Mouse (Mus musculus) neural tube, embryonic 11.5 days (tissue): ENCODE results near the gene Fbxl19. TPM values are rescaled to one million over a fixed set of nuclear protein-coding genes. Genes with fewer than 3 reads are reported as not detected.

Source experiments
- ATAC-seq: fragments of 200-750 bp; cut with Nextera tagmentation; 2 replicates; pipeline ENCODE4 v1.8.0; 2017; ENCODE audit warnings: moderate number of reproducible peaks, mild to moderate bottlenecking, moderate TSS enrichment, moderate library complexity; ENCODE audit not compliant: insufficient read depth, low FRiP score, low TSS enrichment
- DNase-seq: peaks from one replicate; pipeline ENCODE4 v3.0.0-alpha.2; 2015; ENCODE audit warnings: low spot score
- H3K27ac ChIP-seq: fragments of 300-500 bp; sonication (generic); 2 replicates; pipeline ENCODE4 v1.5.1; 2014; ENCODE audit warnings: low read depth, mild to moderate bottlenecking, low read length
- H3K27me3 ChIP-seq: fragments of 300-500 bp; sonication (generic); 2 replicates; pipeline ENCODE4 v1.6.1; 2014; ENCODE audit warnings: mild to moderate bottlenecking, low read length, mixed read lengths; ENCODE audit not compliant: control insufficient read depth, insufficient read depth
- H3K36me3 ChIP-seq: fragments of 300-500 bp; sonication (generic); 2 replicates; pipeline ENCODE4 v1.6.1; 2014; ENCODE audit warnings: mild to moderate bottlenecking, low read length, moderate library complexity, mixed read lengths; ENCODE audit not compliant: control insufficient read depth, insufficient read depth
- H3K4me1 ChIP-seq: fragments of 300-500 bp; sonication (generic); 2 replicates; pipeline ENCODE4 v1.6.1; 2014; ENCODE audit warnings: low read length, mixed read lengths; ENCODE audit not compliant: control insufficient read depth, insufficient read depth
- H3K4me2 ChIP-seq: fragments of 300-500 bp; sonication (generic); 2 replicates; pipeline ENCODE4 v1.6.1; 2014; ENCODE audit warnings: low read depth, mild to moderate bottlenecking, moderate library complexity
- H3K4me3 ChIP-seq: fragments of 300-500 bp; sonication (generic); 2 replicates; pipeline ENCODE4 v1.5.1; 2014; ENCODE audit warnings: low read depth, low read length
- H3K9ac ChIP-seq: fragments of 300-500 bp; sonication (generic); 2 replicates; pipeline ENCODE4 v1.6.1; 2014; ENCODE audit warnings: mild to moderate bottlenecking, low read length
- H3K9me3 ChIP-seq: fragments of 300-500 bp; sonication (generic); 2 replicates; pipeline ENCODE4 v1.6.1; 2016; ENCODE audit warnings: low read length; ENCODE audit not compliant: control insufficient read depth
- WGBS: fragments of 180-500 bp; shearing (Covaris S2); extraction: QIAGEN DNeasy Blood & Tissue Kit; methylation state at CpG from one replicate; pipeline ENCODE4 v1.1.7; 2014; 5-methylcytosine and 5-hydroxymethylcytosine counted together
- polyA plus RNA-seq: library from polyadenylated mRNA; unstranded; fragments of >200 nt; fragmentation: Nextera tagmentation; extraction: Ambion mirVana; gene quantifications from 2 replicates; pipeline ENCODE4 v1.2.1, GENCODE M21; 2014

Fbxl19 gene
- polyA plus RNA-seq, 1 experiment from 2014 or later, result 7.7 TPM

DNA sequence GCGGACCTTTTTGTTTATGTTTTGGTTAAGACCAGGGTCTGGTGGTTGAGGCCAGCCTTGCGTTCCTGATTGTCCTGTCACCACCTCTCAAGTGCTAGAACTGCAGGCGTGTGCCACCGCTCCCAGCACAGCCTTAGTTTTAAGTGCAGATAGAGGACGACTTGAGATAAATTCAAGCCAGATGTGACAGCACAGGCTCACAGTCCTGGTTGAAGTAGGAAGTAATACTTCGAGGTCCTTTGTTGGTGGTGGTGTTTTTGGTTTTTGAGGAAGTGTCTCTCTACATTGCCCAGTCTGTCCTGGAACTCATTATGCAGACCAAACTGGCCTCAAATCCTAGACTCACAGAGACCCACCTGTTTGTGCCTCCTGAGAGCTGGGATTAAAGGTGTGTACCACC, 15.4 kb downstream of the Fbxl19 start:
- Histone ChIP-seq H3K27me3 (no peaks in the 10 kb centered on the region), H3K9me3 (no peaks in the 10 kb centered on the region), H3K4me3 (no peak overlapping the region), H3K9ac (no peak overlapping the region), H3K4me1 (no peaks in the 10 kb centered on the region; the same call in 1 of the 2 replicates), H3K4me2 (no peak overlapping the region), H3K27ac (no peak overlapping the region), H3K36me3 (peaks cover 18% of the 10 kb centered on the region)
- DNase-seq (no peak), ATAC-seq (no peak)
- 64% methylated on average over 6 of the region's 6 CpGs for WGBS

DNA sequence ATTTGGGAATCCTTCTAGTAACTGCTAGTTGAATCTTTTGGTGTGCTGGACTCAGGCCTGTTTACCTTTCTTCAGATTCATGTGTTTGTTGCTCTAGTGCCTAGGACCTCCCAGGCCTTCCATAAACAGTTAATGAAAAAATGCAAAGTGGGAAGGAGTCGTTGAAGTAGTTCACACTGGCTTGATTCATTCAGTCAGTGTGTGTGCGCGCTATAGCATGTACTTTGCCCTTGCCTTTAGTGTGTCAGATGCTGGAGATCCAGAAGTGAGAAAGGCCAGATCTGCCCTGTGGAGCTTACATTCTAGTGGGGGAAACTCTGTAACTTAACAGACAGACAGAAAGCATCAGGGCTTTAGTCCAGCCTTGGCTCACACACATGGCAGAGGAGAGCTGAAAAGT, 16.1 kb downstream of the Fbxl19 start:
- H3K36me3 ChIP-seq, result peaks cover 18% of the 10 kb centered on the region
- no peaks in the 10 kb centered on the region for H3K27me3 ChIP-seq
- no peak overlapping the region for H3K27ac ChIP-seq
- ATAC-seq (no peak), DNase-seq (no peak)
- WGBS, result 96% methylated on average over 3 of the region's 3 CpGs
- no peaks in the 10 kb centered on the region for H3K9me3 ChIP-seq
- H3K4me2 ChIP-seq, result no peak overlapping the region
- H3K4me1 ChIP-seq, result no peaks in the 10 kb centered on the region; the same call in 1 of the 2 replicates
- no peak overlapping the region for H3K4me3 ChIP-seq
- H3K9ac ChIP-seq, result no peak overlapping the region

DNA sequence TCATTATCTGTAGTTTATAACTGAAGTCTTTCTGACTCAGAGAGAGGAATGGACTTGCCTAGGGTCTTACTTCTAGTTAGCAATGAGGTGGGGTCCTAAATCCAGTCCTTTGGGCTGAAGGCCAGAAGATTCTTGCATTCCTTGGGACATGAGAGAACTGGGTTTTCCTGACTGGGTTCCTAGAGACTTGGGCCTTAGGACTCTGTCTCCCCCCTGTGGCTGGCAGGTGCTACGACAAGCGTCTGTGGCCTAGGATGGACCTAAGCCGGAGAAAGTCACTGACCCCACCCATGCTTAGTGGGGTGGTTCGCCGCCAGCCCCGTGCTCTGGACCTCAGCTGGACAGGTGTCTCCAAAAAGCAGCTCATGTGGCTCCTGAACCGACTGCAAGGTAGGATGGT, 16.7 kb downstream of the Fbxl19 start:
- no peak for ATAC-seq
- no peaks in the 10 kb centered on the region for H3K9me3 ChIP-seq
- peaks cover 21% of the 10 kb centered on the region for H3K36me3 ChIP-seq
- no peak overlapping the region for H3K27ac ChIP-seq
- no peaks in the 10 kb centered on the region; the same call in 1 of the 2 replicates for H3K4me1 ChIP-seq
- H3K27me3 ChIP-seq, result no peaks in the 10 kb centered on the region
- H3K9ac ChIP-seq, result no peak overlapping the region
- 49% methylated on average over 7 of the region's 7 CpGs for WGBS
- no peak overlapping the region for H3K4me2 ChIP-seq
- peak; percentile 74 for DNase-seq
- H3K4me3 ChIP-seq, result no peak overlapping the region

DNA sequence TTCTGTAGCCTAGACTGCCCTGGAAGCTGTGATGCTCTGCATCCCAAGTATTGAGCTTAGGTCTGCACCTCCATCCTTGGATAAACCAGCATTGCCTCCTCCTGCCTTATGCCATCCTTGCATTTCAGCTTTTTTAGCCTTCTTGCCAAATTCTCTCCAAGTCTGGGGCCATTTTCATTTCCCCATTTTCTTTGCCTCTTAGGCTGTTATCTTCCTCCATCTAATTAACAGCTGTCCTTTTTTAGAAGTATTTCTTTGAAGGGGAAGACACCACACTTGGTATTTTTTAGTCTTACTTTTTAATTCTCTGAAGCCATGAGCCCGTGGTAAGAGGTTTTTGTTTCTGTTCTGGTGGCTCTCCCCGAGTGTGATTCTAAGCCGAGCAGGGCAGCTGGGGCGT, 19.3 kb downstream of the Fbxl19 start:
- DNase-seq, result no peak
- Histone ChIP-seq H3K4me1 (peaks cover 3% of the 10 kb centered on the region; the same call in 1 of the 2 replicates), H3K9me3 (no peaks in the 10 kb centered on the region), H3K9ac (no peak overlapping the region), H3K4me3 (no peak overlapping the region), H3K4me2 (no peak overlapping the region), H3K27me3 (no peaks in the 10 kb centered on the region), H3K27ac (no peak overlapping the region), H3K36me3 (peaks cover 29% of the 10 kb centered on the region)
- no peak for ATAC-seq
- WGBS, result 86% methylated on average over 4 of the region's 4 CpGs

DNA sequence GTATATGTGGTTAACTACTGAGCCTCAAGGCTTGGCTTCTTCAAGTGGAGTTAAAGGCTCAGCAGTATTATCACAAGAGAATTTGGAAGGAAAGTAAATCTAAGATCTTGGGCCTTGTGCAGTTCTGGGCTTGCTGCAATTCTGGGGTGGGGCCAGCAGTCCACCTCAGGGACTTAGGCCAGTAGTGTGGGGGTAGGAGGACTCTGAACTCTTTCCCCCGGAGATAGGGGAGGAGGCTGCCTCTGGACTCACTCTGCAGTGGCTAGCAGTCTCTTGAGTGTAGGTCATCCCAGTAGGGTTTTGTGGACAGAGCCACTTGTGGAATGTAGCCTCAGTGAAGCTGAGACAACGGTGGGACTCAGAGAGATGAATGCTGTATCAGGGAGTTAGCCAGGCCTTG, 21.4 kb downstream of the Fbxl19 start:
- no peak overlapping the region for H3K4me3 ChIP-seq
- H3K36me3 ChIP-seq, result peaks cover 29% of the 10 kb centered on the region
- H3K4me1 ChIP-seq, result peaks cover 13% of the 10 kb centered on the region
- no peaks in the 10 kb centered on the region for H3K27me3 ChIP-seq
- DNase-seq (no peak), ATAC-seq (no peak)
- no peak overlapping the region for H3K4me2 ChIP-seq
- H3K27ac ChIP-seq, result no peak overlapping the region
- H3K9me3 ChIP-seq, result no peaks in the 10 kb centered on the region
- no peak overlapping the region for H3K9ac ChIP-seq
- WGBS, result 86% methylated on average over 2 of the region's 2 CpGs

DNA sequence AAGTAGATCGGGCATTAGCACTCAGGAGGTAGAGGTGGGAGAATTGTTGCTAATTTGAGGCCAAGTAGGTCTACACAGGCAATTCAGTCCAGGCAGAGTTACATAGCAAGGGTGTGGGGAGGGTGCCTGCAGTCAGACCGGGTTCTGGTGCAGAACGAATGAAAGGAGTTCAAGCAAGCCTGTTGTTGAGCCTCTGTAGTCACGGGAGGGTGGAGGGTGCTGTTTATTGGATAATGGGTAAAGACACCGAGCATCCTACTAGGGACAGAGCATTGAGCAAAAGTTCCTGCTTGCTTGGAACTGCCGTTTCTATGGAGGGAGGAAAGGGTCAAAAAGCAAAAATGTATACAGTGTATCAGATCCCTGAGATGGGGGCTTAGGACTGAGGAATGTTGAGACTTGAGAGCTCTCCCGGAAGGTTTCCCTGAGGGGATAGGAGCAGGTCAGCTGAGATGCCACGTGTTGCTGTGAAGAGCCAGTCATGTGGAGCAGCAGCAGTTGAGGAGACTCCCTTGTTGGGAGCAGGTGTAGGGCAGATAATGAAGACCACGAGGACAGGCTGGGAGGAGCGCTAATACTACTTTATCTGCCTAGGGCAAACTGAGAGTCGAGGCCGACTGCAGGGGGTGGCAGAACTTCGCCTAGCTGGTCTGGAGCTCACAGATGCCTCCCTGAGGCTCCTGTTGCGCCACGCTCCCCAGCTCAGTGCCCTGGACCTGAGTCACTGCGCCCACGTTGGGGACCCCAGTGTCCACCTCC, 22.7 kb downstream of the Fbxl19 start:
- no peaks in the 10 kb centered on the region for H3K9me3 ChIP-seq
- WGBS, result 82% methylated on average over 17 of the region's 17 CpGs
- peaks cover 27% of the 10 kb centered on the region for H3K36me3 ChIP-seq
- no peak overlapping the region for H3K27ac ChIP-seq
- no peak overlapping the region for H3K4me2 ChIP-seq
- H3K4me3 ChIP-seq, result no peak overlapping the region
- peaks cover 13% of the 10 kb centered on the region for H3K4me1 ChIP-seq
- no peak overlapping the region for H3K9ac ChIP-seq
- DNase-seq, result no peak
- no peaks in the 10 kb centered on the region for H3K27me3 ChIP-seq
- no peak for ATAC-seq

DNA sequence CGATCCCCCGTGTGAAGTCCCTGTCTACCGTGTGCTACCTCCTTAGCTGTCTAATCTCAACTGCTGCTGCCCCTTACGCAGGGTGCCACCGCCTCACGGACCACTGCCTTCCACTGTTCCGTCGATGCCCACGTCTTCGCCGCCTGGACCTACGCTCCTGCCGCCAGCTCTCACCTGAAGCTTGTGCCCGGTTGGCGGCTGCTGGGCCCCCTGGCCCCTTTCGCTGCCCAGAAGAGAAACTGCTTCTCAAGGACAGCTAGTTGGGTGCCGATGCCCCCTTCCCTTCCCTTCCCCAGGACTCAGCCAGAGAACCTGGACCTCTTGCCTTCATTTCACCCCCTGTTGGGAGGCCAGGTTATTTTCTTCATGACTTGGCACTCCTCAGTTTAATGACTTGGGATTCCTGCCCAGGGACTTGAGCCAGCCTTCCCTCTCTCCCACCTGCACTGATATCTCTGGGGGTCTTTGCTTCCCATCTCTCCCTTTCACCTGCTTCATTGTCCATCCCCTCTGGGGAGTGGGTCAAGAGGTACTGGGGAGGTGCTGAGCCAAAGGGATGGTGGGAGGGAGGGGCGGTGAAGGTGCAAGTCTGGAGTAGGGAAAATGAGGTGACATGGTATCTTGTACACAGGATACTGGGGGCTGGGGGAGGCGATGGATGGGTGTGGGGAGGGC, 23.5 kb downstream of the Fbxl19 start:
- Histone ChIP-seq H3K36me3 (peaks cover 24% of the 10 kb centered on the region), H3K9ac (no peak overlapping the region), H3K9me3 (no peaks in the 10 kb centered on the region), H3K4me3 (no peak overlapping the region), H3K4me1 (peaks cover 13% of the 10 kb centered on the region), H3K4me2 (no peak overlapping the region), H3K27ac (no peak overlapping the region), H3K27me3 (no peaks in the 10 kb centered on the region)
- DNase-seq (no peak), ATAC-seq (no peak)
- WGBS, result 93% methylated on average over 19 of the region's 19 CpGs

DNA sequence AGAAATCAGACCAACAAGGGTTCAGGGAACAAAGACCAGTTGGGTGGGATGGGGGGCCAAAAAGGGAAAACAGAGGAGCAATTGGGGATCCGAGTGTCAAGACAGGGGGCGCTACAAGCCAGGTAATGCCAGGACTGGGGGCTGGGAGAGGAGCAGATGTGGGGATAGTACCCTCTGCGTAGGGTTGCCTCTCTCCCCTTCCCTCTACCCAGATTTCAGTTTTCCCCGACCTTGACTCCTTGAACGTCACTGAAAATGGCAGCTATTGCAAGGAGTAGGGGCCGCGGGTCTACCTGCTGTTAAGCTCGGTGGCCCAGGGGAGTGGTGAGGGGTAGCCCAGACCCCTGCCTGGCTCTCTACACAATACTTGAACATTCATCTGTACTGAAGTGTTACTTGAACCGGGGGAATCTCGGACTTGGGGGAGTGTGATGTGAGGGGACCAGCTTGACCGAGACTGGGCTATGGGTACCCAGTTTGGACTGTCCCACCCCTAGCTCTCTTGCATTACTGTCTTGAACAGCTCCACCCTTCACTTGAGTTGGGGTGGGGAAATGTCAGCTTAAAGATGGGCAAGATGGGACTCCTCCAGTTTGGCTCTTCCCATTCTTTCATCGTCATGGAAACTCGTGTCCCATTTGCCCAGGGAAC, 24.1 kb downstream of the Fbxl19 start:
- peaks cover 21% of the 10 kb centered on the region for H3K36me3 ChIP-seq
- H3K4me1 ChIP-seq, result peaks cover 13% of the 10 kb centered on the region
- no peak overlapping the region for H3K27ac ChIP-seq
- H3K4me2 ChIP-seq, result no peak overlapping the region; the same call in 1 of the 2 replicates
- no peak overlapping the region for H3K9ac ChIP-seq
- no peaks in the 10 kb centered on the region for H3K9me3 ChIP-seq
- WGBS, result 52% methylated on average over 13 of the region's 13 CpGs
- ATAC-seq (peak; percentile 45; the same call in 1 of the 2 replicates), DNase-seq (no peak)
- H3K27me3 ChIP-seq, result no peaks in the 10 kb centered on the region
- H3K4me3 ChIP-seq, result no peak overlapping the region
